Mouse (Mus musculus): ENCODE measurements around the gene Serinc3. TPM values are rescaled to one million over a fixed set of nuclear protein-coding genes. Genes with fewer than 3 reads are reported as not detected.

Serinc3 gene
- polyA plus RNA-seq, 1 experiment: 162 TPM

DNA sequence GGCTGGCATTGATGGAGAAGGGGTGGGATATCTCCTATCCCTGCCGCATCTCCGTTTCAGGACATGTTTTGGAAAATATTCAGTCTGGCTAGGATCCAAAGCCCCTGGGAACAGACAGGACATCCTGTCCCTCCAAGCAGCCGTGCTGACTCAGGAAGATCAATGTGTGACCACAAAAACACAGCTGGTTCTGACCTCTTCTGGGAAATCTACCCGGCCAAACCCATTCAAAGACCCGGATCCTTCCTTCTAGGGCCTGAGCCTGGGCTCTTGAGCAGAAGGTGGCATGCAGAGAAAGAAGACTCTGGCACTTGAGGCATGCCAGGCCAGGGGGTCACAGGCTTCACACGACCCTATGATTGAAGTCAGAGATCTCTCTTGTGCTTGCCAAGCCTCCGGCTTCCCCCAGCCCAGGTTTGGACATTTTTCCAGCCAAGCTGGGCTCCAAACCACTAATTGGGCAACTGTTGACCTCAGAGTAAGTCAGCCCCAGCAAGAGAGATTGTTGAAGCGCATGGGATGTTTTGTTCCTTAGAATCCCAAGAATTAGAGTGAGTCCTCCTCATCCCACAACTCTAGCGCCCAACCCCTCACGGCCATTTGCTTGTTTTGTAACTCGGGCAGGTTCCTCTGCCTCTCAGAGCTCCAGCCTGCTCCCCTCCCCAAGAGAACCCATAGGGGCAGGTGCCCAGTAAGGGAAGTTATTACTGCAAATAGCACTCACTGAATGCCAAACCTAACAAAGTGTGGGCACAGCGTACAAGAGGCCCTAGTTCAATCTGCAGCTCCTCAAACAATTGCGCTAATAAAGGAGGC is 48.7 kb downstream of the Serinc3 start:
- no peak for DNase-seq
- no peak for TF ChIP-seq POLR2A (IDR thresholded peaks at IDR 0.05; ENCODE audit: borderline replicate concordance, insufficient read depth, low read length)
- no peak for TF ChIP-seq CTCF (IDR thresholded peaks at IDR 0.05; ENCODE audit: borderline replicate concordance, insufficient read depth, low read depth, low read length)
- Histone ChIP-seq H3K27ac (ENCODE audit: insufficient read depth, low read length) (peak overlapping the region; percentile 2; the same call in 1 of the 2 replicates), H3K4me3 (replicated peaks; ENCODE audit: insufficient read depth, low read depth, low read length) (no peak overlapping the region), H3K27me3 (ENCODE audit: control insufficient read depth, insufficient read depth, low read length) (no peaks in the 10 kb centered on the region), H3K4me1 (ENCODE audit: control insufficient read depth, insufficient read depth, low read length) (no peaks in the 10 kb centered on the region; the same call in 1 of the 2 replicates)
- 55% methylated on average over 13 of the region's 13 CpGs for WGBS

DNA sequence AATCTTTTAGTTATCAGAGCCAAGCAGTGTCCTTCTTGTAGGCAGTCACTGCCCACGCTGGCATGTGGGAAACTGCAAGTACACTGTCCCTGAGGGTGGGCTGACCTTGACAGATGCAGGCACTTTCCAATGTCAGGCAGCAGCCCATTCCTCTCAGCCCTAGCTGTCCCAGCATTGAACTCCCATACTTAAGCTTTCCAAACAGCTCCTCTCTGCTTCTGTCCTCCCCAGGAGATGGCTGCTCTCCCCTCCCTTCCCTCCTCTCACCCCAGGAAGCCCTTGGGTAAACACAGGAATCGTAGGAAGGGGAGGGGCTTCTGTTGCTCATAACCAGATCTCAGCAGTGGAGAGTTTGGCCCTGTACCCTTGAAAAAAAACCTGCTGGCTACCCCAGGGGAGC is 49.8 kb downstream of the Serinc3 start:
- DNase-seq: no peak
- Histone ChIP-seq H3K27me3 (ENCODE audit: control insufficient read depth, insufficient read depth, low read length) (no peaks in the 10 kb centered on the region), H3K4me1 (ENCODE audit: control insufficient read depth, insufficient read depth, low read length) (no peaks in the 10 kb centered on the region), H3K27ac (ENCODE audit: insufficient read depth, low read length) (no peak overlapping the region), H3K4me3 (replicated peaks; ENCODE audit: insufficient read depth, low read depth, low read length) (no peak overlapping the region)
- no peak for TF ChIP-seq CTCF (IDR thresholded peaks at IDR 0.05; ENCODE audit: borderline replicate concordance, insufficient read depth, low read depth, low read length)
- no peak for TF ChIP-seq POLR2A (IDR thresholded peaks at IDR 0.05; ENCODE audit: borderline replicate concordance, insufficient read depth, low read length)
- WGBS: 34% methylated on average over 2 of the region's 2 CpGs

DNA sequence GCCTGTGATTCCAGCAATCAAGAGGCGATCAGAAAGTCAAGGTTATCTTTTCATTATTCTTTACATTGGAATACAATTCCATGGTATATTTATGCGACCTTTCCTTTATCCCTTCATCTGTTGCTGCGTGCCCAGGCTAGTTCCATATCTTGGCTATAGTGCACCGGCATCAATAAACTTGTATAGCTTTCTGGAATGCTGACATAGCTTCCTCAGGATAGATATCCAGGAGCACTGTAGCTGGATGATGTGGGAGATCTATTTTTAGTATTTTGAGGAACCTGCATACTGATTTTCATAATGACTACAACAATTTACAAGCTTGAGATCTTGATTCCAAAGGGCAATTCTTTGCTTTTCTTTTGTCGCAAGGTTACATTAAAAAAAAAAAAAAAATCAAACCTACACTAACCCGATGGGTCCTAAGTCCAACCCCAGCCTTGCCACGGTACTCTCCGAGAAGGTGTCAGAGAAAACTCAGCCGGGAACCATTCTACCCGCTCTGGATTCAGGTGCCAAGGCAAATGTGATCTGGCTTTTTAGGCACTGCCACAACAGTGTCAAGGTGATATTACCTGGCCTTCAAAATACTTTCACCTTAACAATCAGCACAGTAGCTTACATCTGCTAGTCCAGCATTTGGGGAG is 51.2 kb downstream of the Serinc3 start:
- DNase-seq: no peak
- no peak overlapping the region for H3K27ac ChIP-seq (ENCODE audit: insufficient read depth, low read length)
- no peak for TF ChIP-seq POLR2A (IDR thresholded peaks at IDR 0.05; ENCODE audit: borderline replicate concordance, insufficient read depth, low read length)
- no peak for TF ChIP-seq CTCF (IDR thresholded peaks at IDR 0.05; ENCODE audit: borderline replicate concordance, insufficient read depth, low read depth, low read length)
- no peaks in the 10 kb centered on the region for H3K27me3 ChIP-seq (ENCODE audit: control insufficient read depth, insufficient read depth, low read length)
- no peak overlapping the region for H3K4me3 ChIP-seq (replicated peaks; ENCODE audit: insufficient read depth, low read depth, low read length)
- 93% methylated on average over 10 of the region's 10 CpGs for WGBS
- no peaks in the 10 kb centered on the region for H3K4me1 ChIP-seq (ENCODE audit: control insufficient read depth, insufficient read depth, low read length)

DNA sequence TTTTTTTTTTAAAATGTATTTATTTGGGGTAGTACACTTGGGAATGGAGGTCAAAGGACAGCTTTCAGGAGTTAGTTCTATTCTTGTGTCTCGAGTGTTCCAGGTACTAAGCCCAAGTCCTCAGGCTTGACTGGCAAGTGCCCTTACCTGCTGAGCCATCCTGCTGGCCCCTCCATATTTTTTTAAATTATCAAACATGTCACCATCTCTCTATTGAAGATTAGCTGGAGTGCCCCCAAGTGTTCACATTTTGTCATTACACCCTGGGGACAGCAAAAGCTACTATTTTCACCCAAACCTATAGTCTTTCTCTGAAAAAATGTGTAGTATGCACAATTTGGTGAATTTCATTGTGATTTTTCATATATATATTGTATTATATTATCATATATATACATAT is 52.8 kb downstream of the Serinc3 start:
- Histone ChIP-seq H3K27me3 (ENCODE audit: control insufficient read depth, insufficient read depth, low read length) (no peaks in the 10 kb centered on the region), H3K27ac (ENCODE audit: insufficient read depth, low read length) (no peak overlapping the region), H3K4me3 (replicated peaks; ENCODE audit: insufficient read depth, low read depth, low read length) (no peak overlapping the region), H3K4me1 (ENCODE audit: control insufficient read depth, insufficient read depth, low read length) (no peaks in the 10 kb centered on the region)
- DNase-seq: no peak
- WGBS: 50% methylated on average over 1 of the region's 1 CpGs
- 0 out of 2 replicates have a peak, but pooled peaks have one; percentile 13 for TF ChIP-seq CTCF (IDR thresholded peaks at IDR 0.05; ENCODE audit: borderline replicate concordance, insufficient read depth, low read depth, low read length)
- no peak for TF ChIP-seq POLR2A (IDR thresholded peaks at IDR 0.05; ENCODE audit: borderline replicate concordance, insufficient read depth, low read length)

DNA sequence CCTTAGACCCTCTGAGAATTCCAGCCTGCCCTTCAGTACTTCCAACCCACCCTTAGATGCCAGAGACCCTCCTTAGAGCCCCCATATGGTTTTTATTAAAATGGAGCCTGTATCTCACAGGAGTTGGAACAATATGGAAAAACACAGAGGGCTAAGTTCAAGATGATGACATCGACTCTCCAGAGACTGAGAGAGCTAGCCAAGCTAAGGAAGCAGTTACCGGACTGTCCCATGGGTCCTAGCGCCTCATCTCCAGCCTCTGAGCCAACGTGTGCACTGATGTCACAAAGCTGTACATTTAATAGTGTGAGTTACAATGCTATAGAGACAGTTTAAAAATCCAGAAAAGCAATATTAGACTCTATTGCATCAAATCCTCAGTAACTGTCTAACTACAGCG is 53.9 kb downstream of the Serinc3 start:
- 71% methylated on average over 5 of the region's 5 CpGs for WGBS
- Histone ChIP-seq H3K27me3 (ENCODE audit: control insufficient read depth, insufficient read depth, low read length) (no peaks in the 10 kb centered on the region), H3K4me3 (replicated peaks; ENCODE audit: insufficient read depth, low read depth, low read length) (no peak overlapping the region), H3K27ac (ENCODE audit: insufficient read depth, low read length) (no peak overlapping the region), H3K4me1 (ENCODE audit: control insufficient read depth, insufficient read depth, low read length) (no peaks in the 10 kb centered on the region)
- no peak for DNase-seq
- no peak for TF ChIP-seq CTCF (IDR thresholded peaks at IDR 0.05; ENCODE audit: borderline replicate concordance, insufficient read depth, low read depth, low read length)
- no peak for TF ChIP-seq POLR2A (IDR thresholded peaks at IDR 0.05; ENCODE audit: borderline replicate concordance, insufficient read depth, low read length)

DNA sequence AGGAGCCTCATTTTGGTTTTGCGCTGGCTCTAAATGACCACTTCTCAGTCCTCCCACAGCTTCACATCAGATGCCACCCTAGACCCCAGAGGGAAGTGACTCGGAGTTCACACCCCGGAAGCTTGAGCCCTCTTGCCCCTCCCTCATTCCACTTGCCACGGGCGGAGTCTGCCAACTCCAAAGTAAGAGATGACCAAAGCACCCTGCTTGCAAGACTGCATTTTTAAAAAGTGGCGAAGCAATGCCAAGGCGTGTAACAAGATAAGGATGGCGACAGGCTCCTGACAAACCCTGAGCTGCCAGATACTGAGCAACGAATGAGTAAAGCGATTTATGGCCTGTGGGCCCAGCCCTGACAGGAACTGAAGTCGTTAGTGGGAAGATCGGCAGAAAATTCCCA is 54.7 kb downstream of the Serinc3 start:
- H3K27me3 ChIP-seq (ENCODE audit: control insufficient read depth, insufficient read depth, low read length): no peaks in the 10 kb centered on the region
- no peak overlapping the region for H3K4me3 ChIP-seq (replicated peaks; ENCODE audit: insufficient read depth, low read depth, low read length)
- TF ChIP-seq POLR2A (IDR thresholded peaks at IDR 0.05; ENCODE audit: borderline replicate concordance, insufficient read depth, low read length): no peak
- TF ChIP-seq CTCF (IDR thresholded peaks at IDR 0.05; ENCODE audit: borderline replicate concordance, insufficient read depth, low read depth, low read length): no peak
- H3K27ac ChIP-seq (ENCODE audit: insufficient read depth, low read length): no peak overlapping the region
- H3K4me1 ChIP-seq (ENCODE audit: control insufficient read depth, insufficient read depth, low read length): no peaks in the 10 kb centered on the region
- WGBS: 75% methylated on average over 12 of the region's 12 CpGs
- no peak for DNase-seq

DNA sequence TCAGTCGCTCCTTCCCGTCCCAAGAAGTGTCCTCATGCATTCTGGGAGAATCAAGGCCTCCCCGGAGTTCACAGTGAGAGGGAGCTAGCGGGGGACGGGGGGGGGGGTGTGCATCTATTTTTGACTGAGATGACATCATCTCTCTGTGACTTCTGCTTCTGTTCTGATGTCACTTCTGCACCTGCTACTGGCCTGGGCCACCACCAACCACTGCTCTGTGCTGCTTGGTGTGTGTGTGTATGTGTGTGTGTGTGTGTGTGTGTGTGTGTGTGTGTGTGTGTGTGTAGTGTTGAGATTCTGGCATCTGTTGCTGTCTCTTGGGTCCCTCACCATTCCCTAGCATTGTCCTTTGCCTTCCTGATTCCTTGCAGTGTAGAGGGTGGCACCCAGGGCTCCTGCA is 57.4 kb downstream of the Serinc3 start:
- Histone ChIP-seq H3K4me1 (ENCODE audit: control insufficient read depth, insufficient read depth, low read length) (peaks cover 5% of the 10 kb centered on the region; the same call in 1 of the 2 replicates), H3K4me3 (replicated peaks; ENCODE audit: insufficient read depth, low read depth, low read length) (no peak overlapping the region), H3K27me3 (ENCODE audit: control insufficient read depth, insufficient read depth, low read length) (no peaks in the 10 kb centered on the region), H3K27ac (ENCODE audit: insufficient read depth, low read length) (no peak overlapping the region)
- 63% methylated on average over 5 of the region's 5 CpGs for WGBS
- TF ChIP-seq CTCF (IDR thresholded peaks at IDR 0.05; ENCODE audit: borderline replicate concordance, insufficient read depth, low read depth, low read length) (no peak), POLR2A (IDR thresholded peaks at IDR 0.05; ENCODE audit: borderline replicate concordance, insufficient read depth, low read length) (no peak)
- no peak for DNase-seq

Data from cerebellum, adult 2 months (tissue).